Mouse (Mus musculus) liver, adult 2 months (tissue): ENCODE results near the gene Pde2a.

Experiments used
- CTCF ChIP-seq: fragments of 200-500 bp; IDR thresholded peaks from 2 replicates; pipeline ENCODE4 v1.5.1; 2011; ENCODE audit warnings: low read depth, low read length, control low read depth
- POLR2A ChIP-seq: fragments of 200-500 bp; IDR thresholded peaks from 2 replicates; pipeline ENCODE4 v1.6.1; 2011; ENCODE audit warnings: low read length, control low read depth; ENCODE audit not compliant: insufficient read depth; ENCODE audit errors: extremely low read depth

DNA sequence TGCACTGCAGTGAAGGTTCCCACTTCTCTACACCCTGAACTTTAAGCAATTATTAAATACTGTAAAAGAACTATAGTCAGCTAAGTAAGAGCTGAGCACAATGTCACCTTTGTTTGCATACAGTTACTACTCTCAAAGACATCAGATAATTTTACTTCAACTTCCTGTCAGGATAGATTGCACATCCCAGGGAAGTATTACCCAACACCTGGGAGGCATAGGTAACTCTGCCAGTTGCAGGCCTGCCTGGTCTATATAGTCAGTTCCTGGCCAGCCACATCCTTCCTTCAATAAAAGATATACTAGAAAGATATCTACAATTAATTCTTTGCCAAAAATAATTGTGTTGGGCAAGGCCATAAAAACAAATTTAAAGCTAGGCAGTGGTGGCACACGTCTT lies 135.9 kb downstream of the Pde2a start:
- TF ChIP-seq POLR2A (no peak), CTCF (no peak)
